Mouse (Mus musculus) spleen, adult 2 months (tissue): Measurements from ENCODE around the gene Cd52. TPM values are rescaled to one million over a fixed set of nuclear protein-coding genes. Genes with fewer than 3 reads are reported as not detected.

Source experiments
- DNase-seq, 2 experiments: peaks; one replicate each; pipeline versions ENCODE4 v3.0.0 to v3.0.0-alpha.2; 2012 to 2021; ENCODE audit warnings: low spot score in 2 of 2, low read depth in 1 of 2
- H3K27ac ChIP-seq: fragments of 200-500 bp; 2 replicates; pipeline ENCODE4 v1.5.1; 2012; ENCODE audit warnings: low read length, inconsistent platforms; ENCODE audit not compliant: insufficient read depth
- H3K27me3 ChIP-seq: fragments of 200-500 bp; 2 replicates; pipeline ENCODE4 v1.6.1; 2012; ENCODE audit warnings: mild to moderate bottlenecking, moderate library complexity, low read length, inconsistent platforms; ENCODE audit not compliant: control insufficient read depth, insufficient read depth
- H3K36me3 ChIP-seq: fragments of 200-500 bp; 2 replicates; pipeline ENCODE4 v1.6.1; 2012; ENCODE audit warnings: mild to moderate bottlenecking, low read length, inconsistent platforms; ENCODE audit not compliant: control insufficient read depth, insufficient read depth
- H3K4me1 ChIP-seq: fragments of 200-500 bp; 2 replicates; pipeline ENCODE4 v1.6.1; 2011; ENCODE audit warnings: inconsistent platforms; ENCODE audit not compliant: control insufficient read depth, insufficient read depth, insufficient read length
- H3K4me3 ChIP-seq: fragments of 200-500 bp; 2 replicates; pipeline ENCODE4 v1.5.1; 2011; ENCODE audit warnings: mild to moderate bottlenecking, inconsistent platforms; ENCODE audit not compliant: insufficient read depth, insufficient read length; ENCODE audit errors: extremely low read depth
- CTCF ChIP-seq: fragments of 200-500 bp; IDR thresholded peaks from 2 replicates; pipeline ENCODE4 v1.5.1; 2011; ENCODE audit warnings: mild to moderate bottlenecking, inconsistent platforms; ENCODE audit not compliant: insufficient read depth, insufficient read length, insufficient replicate concordance; ENCODE audit errors: extremely low read depth
- POLR2A ChIP-seq: fragments of 200-500 bp; IDR thresholded peaks from 2 replicates; pipeline ENCODE4 v1.6.1; 2011; ENCODE audit warnings: low read depth, low read length, inconsistent platforms
- WGBS: fragments of 180-500 bp; shearing (Covaris S2); methylation state at CpG from one replicate; pipeline ENCODE4 v1.1.7; 2018; 5-methylcytosine and 5-hydroxymethylcytosine counted together
- polyA plus RNA-seq: library from polyadenylated mRNA; depleted of rRNA; stranded (reverse); fragments of >200 nt; gene quantifications from 2 replicates; pipeline ENCODE4 v1.2.3, GENCODE M21; 2012

Cd52 gene
- polyA plus RNA-seq, 1 experiment: 461 TPM

DNA sequence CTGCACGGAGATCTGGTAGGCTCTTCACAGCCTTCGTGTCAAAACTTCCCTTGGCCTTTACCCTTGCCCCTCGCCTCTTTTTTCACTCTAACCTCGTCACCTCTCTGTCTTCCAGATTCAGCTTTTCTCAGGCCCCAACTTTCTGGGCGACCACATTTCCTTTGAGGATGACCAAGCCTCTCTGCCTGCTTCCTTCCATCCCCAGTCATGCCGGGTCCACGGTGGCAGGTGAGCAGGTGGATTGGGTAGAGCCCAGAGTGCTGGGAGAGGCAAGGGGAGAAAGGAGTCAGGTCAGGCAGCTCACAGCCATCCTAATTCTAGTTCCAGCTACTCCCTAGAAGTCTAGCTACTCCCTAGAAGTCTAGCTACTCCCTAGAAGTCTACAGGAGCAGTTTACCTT is 12.4 kb downstream of the Cd52 start:
- WGBS: 8% methylated on average over 7 of the region's 7 CpGs

DNA sequence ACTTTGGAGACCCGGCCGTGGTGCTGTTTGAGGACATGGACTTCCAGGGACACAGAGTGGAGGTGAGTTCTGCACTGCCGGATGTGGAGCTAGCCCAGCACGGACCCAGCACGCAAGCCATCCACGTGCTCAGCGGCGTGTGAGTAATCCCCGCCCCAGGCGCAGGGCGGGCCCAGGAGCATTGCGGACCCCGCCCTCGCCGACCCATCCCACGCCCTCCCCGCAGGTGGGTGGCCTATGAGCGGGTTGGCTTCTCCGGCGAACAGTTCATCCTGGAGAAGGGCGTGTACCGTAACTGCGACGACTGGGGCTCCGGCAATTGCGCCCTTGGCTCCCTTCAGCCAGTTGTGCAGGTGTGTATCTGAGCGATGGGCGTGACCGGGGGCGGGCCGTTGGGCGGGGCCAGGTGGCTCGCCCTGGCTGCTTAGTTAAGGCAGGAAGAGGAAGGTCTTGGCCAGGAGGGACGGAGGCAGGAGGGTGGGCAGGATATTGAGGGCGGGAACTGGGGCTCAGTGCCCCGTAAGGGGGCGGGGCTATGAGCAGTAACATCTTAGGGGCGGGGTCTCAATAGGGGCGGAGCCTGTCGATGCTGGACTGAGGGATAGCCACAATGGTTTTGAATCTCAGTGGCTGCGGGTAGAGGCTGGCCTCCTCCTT is 13.0 kb downstream of the Cd52 start:
- peak; percentile 90 to 91 for DNase-seq
- under 1% methylated on average over 41 of the region's 41 CpGs for WGBS
- peaks cover 3% of the 10 kb centered on the region; the same call in 1 of the 2 replicates for H3K4me1 ChIP-seq
- peak overlapping the region; percentile 54 for H3K4me3 ChIP-seq
- no peak for TF ChIP-seq POLR2A
- no peak for TF ChIP-seq CTCF
- H3K36me3 ChIP-seq: no peaks in the 10 kb centered on the region
- no peak overlapping the region for H3K27ac ChIP-seq
- H3K27me3 ChIP-seq: no peaks in the 10 kb centered on the region

More for the DNA sequence above, 12.4 kb downstream of the Cd52 start:
- peak overlapping the region; percentile 53 for H3K4me3 ChIP-seq
- H3K4me1 ChIP-seq: peaks cover 7% of the 10 kb centered on the region; the same call in 1 of the 2 replicates
- no peak for TF ChIP-seq CTCF
- TF ChIP-seq POLR2A: no peak
- no peak overlapping the region for H3K27ac ChIP-seq
- no peak for DNase-seq
- H3K36me3 ChIP-seq: no peaks in the 10 kb centered on the region
- no peaks in the 10 kb centered on the region for H3K27me3 ChIP-seq

DNA sequence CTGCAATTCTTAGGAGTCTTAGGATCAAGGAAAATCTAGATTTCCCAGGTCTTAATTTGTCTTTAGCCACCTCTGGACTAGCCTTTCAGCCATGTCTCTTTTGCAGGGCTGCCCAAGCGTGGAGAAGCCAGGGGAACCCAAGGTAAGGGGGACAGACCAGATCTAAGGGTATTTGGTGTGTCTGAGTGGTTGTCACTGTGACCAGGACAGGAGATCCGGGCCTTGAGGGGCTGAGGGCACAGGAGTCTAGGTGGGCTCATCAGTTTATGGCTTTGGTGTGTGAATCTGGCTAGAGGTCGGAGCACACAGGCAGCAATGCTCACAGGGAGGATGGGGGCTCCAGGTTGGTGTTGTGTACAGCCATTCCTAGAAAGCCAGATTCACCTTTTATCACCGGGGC is 14.2 kb downstream of the Cd52 start:
- TF ChIP-seq POLR2A (no peak), CTCF (no peak)

DNA sequence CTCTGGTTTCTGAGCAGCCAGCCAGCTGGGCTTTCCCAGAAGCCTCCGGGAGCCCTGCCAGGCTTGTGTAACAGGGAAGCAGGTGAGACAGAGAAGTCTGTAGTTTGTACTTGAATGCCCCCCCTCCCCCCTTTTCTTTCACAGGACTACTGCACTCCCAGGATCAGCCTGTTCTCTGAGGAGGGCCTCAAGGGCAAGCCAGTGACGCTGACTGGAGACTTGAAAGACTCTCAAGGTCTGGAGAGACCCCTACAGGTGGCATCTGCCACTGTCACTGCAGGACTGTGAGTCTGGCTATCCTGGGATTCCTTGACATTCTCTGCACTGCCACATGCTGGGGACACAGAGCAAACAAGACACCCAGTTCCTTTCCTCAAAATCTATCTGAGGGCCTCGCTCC is 16.2 kb downstream of the Cd52 start:
- DNase-seq: peak in 1 of 2 experiments; percentile 49
- Histone ChIP-seq H3K27ac (no peak overlapping the region), H3K36me3 (no peaks in the 10 kb centered on the region), H3K4me1 (peaks cover 3% of the 10 kb centered on the region; the same call in 1 of the 2 replicates), H3K27me3 (no peaks in the 10 kb centered on the region), H3K4me3 (no peak overlapping the region)
- TF ChIP-seq POLR2A: no peak
- TF ChIP-seq CTCF: peak; percentile 49; the same call in 1 of the 2 replicates
- 44% methylated on average over 3 of the region's 3 CpGs for WGBS

More for the DNA sequence above, 14.2 kb downstream of the Cd52 start:
- Histone ChIP-seq H3K27me3 (no peaks in the 10 kb centered on the region), H3K36me3 (no peaks in the 10 kb centered on the region), H3K4me3 (no peak overlapping the region), H3K4me1 (peaks cover 3% of the 10 kb centered on the region; the same call in 1 of the 2 replicates), H3K27ac (no peak overlapping the region)
- WGBS: 80% methylated on average over 4 of the region's 4 CpGs
- no peak for DNase-seq

DNA sequence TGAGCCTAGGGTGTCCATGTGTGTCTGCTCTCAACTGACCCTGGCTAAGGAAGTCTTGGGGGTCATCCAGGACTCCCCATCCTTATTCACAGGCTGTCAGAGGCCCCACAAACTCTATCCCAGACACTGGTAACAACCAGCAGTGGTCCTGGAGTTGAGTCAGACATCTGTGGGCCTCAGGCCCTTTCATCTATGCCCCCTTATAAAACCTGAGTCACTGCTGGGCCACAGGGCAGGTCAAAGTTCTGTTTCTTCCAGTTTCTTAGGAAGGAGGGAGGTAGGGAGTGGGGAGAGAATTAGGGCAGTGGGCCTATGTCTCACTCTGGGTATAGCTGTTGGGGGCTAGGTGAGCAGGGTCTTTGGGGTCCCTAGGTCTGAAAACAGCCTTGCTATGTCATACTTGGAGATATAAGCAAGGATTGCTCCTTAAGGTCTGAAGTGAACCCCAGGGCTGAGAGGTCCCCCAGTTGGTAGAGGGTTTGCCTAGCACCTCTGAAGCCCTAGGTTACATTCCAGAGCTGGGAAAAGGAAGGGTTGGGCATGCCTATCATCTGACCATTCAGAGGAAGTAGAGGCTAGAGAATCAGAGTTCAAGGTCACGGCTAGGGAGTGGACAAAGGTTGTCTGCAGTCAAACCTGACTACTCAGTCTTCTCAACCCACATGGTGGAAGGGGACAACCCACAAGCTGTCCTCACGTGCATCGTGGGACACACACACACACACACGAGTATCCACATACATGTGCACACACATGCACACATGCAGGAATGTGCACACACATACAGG is 25.9 kb downstream of the Cd52 start:
- no peaks in the 10 kb centered on the region for H3K4me1 ChIP-seq
- no peak overlapping the region for H3K27ac ChIP-seq
- no peaks in the 10 kb centered on the region for H3K27me3 ChIP-seq
- TF ChIP-seq POLR2A (no peak), CTCF (no peak)
- H3K4me3 ChIP-seq: no peak overlapping the region
- H3K36me3 ChIP-seq: no peaks in the 10 kb centered on the region
- 82% methylated on average over 4 of the region's 4 CpGs for WGBS
- DNase-seq: no peak

DNA sequence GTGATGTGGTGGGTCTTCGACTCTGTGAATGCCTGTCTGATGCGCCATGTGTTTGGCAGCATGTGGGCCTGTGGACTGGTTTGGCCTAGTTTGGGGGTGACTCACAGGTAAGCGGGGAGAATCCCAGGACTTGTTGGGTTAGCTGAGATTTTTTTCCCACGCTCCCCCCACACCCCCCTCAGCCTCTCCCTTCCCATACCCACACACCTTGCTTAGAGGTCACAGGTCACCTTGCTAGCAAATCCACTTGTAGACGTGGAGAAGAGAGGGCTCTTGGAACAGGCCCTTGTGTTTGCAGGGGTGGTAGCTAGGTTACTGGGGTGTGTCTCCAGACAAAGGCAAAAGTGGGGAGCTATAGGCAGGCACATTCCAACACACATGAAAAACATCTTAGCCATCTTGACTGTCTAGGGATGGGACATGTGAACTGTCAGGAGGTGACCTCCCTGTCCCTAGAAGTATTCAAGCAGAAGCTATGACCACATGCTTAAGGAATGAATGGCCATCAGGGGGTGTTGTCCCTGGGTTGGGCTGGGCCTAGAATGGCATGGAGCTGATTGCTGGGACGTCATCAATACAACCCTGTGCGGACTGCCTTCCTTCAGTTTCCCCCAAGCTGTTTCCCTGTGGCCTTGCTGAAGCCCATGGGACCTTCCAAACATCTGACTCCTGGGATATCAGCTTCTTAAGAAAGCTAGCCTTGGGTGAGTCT is 26.9 kb downstream of the Cd52 start:
- 88% methylated on average over 7 of the region's 7 CpGs for WGBS
- Histone ChIP-seq H3K36me3 (no peaks in the 10 kb centered on the region), H3K4me1 (no peaks in the 10 kb centered on the region), H3K27ac (no peak overlapping the region), H3K4me3 (no peak overlapping the region), H3K27me3 (no peaks in the 10 kb centered on the region)
- no peak for TF ChIP-seq CTCF
- no peak for TF ChIP-seq POLR2A
- DNase-seq: no peak
